Mouse (Mus musculus) layer of hippocampus, adult 9-11 months (tissue): ENCODE measurements around the gene Aldh1l2.

Source experiments
- DNase-seq: peaks from one replicate; pipeline ENCODE4 v3.0.0; 2022

The Aldh1l2 gene

DNA sequence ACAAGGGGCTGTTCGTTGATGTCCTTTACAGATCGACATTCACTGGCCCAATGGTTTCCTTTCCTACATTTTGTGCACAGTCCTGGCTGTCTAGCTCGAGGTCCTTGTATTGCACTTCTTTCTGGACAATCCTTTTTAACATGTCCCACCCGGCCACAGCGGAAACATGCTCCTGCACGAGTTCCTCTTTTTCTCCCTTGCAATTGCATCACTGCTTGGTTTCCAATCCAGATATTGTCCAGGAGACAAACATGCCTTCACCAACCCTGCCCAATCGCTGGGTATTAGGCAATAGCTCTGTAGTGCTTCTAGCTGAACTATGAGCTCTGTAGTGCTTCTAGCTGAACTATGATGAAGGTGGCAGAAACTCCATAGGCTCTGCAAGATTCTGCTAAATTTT lies 85.4 kb downstream of the Aldh1l2 start:
- DNase-seq: no peak
